Mouse (Mus musculus): Measurements from ENCODE around the gene Ltbp1.
A peak's percentile ranks its signal among the peaks of the same experiment; 100 is the strongest.

The Ltbp1 gene

DNA sequence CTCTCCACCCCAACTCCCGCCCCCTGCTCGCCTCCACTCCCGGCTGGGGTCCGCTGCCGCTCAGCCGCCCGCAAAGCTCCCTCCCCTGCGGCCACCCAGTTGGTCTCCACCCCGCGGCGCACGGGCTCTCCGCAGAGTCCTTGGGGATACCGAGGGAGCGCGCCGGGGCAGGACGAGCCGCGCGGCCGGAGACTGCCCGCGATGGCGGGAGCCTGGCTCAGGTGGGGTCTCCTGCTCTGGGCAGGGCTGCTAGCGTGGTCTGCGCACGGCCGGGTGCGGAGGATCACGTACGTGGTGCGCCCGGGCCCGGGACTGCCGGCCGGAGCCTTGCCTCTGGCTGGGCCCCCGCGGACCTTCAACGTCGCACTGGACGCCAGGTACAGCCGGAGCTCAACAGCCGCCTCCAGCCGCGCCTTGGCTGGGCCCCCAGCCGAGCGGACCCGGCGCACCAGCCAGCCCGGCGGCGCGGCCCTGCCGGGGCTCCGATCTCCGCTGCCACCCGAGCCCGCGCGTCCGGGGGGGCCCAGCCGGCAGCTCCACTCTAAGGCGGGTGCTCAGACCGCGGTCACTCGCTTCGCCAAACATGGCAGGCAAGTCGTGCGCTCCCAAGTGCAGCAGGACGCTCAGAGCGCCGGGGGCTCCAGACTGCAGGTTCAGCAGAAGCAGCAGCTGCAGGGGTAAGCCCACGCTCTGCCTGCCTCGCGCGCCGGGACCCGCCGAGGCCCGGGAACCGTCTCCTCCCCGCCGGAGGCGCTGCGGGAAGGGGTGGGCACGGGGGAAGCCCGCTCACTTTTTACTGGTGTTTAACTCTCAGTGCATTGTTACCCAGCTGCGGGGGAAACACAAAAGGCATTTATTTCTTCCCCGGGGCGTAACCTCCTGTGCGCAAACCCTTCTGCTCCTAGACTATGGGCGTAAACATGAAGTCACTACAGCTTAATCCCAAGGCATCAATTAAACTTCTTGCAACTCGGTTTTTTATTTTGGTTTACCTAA lies 615 bp downstream of the Ltbp1 start:
- no peak for DNase-seq (ENCODE audit: low read depth)

DNA sequence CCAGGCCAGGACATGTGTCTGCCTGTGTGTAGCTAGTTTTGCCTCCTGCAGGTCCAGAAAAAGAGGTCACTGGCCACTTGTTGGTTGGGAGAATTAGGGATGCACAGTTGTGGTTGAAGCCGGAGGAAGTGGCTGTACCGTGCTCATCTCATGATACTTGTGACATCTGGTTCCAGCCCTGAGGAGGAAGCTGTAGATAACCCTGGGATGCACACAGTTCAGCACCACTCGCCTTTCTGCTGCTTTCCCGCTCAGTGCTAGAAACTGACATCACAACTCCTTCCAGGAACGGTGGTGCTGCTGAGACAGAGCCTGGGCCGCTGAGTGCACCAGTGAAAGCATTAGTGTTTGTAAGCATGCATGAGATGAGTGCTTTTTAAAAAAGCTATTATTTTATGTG lies 5.6 kb downstream of the Ltbp1 start:
- DNase-seq (ENCODE audit: low read depth): no peak

DNA sequence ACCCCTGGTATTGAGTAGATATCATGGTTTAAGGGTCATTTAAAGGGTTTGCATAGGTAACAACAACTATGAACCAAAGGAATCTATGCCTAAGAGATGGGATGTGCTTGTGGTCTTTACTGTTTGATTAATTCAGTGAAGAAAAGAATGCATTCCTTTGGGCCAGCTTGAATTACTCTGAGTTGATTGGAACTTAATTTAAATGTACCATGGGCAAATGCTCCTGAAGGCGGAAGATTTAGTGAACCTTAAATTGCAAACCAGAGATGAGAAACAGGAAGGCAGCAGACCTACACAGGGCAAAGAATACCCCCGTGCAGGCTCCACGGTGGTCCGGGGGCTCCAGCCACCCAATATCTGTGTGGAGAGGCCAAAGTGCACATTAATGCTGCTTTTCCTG lies 7.8 kb downstream of the Ltbp1 start:
- DNase-seq (ENCODE audit: low read depth): no peak

DNA sequence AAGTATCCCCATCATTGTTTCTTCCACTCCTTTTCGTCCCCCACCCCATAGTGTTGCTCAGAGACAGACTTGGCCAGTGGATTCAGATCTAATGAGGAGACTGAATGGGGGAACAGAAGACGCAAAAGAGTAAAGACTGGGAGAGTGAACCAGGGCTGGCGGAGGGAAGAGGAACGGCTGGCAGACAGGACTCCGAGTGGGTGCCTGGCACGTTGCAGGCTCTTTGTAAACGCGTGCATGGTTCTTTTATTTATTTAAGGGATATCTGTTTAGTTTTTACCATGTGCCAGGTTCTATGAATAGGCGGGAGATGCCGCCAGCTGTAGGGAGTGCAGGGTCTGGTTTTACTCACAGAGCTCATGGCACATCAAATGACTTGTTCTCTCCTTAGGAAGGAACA lies 8.5 kb downstream of the Ltbp1 start:
- no peak for DNase-seq (ENCODE audit: low read depth)

DNA sequence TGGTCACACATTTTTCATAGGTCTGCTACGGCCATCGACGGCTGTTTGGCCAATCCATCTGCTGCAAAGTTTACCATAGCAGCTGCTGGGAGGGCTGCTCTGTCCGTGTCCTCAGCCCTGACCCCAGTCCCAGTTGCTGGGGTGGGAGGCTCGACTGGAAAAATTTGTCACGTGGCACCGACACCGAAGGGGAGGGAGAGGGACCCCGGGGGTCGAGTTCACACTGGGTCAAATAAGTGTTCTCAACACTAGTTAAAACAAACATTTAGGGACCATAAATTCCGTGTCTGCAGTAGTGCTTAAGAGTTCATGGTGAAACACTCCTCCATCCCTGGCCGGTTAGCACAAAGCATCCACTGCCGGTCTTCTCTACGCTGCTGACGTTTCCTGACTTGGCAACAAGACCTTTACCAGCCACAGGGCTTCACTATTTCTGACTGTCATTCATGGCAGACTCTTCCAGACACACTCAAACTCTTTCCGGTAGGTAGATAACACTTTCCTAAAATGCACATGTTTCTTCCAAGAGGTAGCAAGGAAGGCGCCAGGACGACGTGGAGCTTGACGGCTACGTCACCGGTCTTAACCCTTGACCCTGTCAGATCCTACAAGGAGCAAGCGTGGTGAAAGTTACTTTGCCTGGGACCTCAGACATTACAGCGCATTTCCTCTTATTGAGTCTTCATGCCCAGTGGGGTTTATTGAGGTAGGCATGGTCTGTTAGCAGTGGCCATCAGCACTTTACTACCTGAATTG lies 9.4 kb downstream of the Ltbp1 start:
- DNase-seq (ENCODE audit: low read depth): no peak

DNA sequence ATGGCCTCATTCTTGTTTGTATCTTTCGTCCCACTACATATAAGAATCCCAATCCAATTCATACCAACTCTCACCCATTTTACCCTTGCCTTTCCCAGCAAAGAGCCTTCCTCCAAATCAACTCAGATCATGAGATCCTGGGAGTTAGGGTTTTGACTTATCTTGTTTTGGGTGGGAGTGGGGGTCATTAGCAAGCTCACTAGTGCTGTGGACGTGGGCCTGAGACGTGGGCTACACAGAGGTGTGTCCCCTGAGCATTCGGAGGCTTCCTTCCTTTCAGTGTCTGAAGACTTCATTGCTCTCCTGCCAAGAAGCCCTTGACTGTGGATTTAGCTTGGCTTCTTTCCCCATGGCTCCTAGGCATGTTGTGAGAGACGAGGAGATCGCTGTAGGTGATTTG lies 10.2 kb downstream of the Ltbp1 start:
- DNase-seq (ENCODE audit: low read depth): no peak

DNA sequence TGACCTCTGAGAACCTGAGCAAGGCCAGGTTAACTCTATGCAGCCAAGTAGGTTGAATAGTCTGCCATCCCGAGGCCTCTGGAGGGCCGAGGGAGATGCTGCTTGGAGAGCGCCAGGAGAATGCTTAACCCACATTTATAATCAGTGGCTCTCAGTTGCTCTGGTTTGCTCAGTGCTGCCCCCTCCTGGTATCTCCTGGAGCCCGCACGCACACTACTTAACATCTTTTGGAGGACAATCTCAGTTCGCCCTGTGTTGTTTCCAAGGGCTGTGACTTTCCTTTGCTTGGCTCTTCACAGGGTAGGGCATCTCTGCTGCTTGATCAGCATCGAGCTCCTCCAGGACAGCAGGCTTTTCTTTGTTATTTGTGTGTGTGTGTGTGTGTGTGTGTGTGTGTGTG lies 12.1 kb downstream of the Ltbp1 start:
- peak; percentile 45 for DNase-seq (ENCODE audit: low read depth)

DNA sequence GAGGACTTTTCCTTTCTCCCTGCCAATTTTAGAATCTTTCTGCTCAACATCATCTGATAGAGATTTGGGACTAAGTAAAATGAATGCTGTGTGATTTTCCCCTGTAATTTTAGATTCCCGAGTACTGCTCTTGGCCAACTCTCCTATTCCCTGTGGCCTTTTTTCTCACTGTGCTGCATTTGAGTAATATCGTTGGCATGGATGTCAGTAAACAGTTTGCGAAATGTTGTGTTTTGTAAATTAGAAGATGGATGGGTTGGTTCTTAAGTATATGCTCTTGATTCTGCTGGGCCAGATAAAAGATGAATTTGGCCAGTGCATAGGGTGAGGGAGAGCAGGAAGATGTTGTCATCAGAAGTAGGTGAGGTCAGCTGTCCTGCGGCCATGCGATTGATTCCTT lies 12.8 kb downstream of the Ltbp1 start:
- DNase-seq (ENCODE audit: low read depth): no peak

DNA sequence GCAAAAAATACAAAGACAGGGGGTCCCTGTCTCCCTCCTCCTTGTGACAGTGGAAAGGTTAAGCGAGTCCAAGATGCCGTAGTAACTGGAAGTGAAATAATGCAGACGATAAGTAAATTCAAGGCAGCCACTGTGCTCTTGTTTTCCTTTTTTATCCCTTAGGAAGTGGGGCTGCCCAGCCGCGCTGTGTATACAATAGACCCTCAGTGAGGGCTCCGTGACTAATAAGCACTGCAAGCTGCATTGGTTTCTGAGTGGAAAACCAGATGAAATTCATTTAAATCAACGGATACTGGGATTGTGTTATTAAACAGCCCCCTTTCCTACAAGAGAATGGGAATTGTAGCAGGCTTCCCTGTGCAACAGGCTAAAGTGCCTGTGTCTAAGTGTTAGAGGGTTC lies 14.7 kb downstream of the Ltbp1 start:
- DNase-seq (ENCODE audit: low read depth): no peak

DNA sequence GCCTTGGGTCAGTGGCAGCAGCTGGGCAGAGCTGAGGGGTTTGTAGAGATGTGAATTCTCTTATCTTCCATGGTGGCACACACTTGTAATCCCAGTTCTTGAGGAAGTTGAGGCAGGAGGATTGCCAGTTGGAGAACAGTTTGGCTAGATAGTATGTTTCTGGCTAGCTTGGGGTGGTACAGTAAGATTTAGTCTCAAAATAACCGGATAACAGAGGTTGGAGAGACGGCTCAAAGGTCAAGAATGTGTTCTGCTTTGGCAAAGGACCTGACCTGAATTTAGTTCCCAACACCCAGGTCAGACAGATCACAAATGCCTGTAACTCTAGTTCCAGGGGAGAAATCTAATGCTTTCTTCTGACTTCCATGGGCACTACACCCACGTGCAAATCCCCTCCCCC lies 15.3 kb downstream of the Ltbp1 start:
- DNase-seq (ENCODE audit: low read depth): no peak

DNA sequence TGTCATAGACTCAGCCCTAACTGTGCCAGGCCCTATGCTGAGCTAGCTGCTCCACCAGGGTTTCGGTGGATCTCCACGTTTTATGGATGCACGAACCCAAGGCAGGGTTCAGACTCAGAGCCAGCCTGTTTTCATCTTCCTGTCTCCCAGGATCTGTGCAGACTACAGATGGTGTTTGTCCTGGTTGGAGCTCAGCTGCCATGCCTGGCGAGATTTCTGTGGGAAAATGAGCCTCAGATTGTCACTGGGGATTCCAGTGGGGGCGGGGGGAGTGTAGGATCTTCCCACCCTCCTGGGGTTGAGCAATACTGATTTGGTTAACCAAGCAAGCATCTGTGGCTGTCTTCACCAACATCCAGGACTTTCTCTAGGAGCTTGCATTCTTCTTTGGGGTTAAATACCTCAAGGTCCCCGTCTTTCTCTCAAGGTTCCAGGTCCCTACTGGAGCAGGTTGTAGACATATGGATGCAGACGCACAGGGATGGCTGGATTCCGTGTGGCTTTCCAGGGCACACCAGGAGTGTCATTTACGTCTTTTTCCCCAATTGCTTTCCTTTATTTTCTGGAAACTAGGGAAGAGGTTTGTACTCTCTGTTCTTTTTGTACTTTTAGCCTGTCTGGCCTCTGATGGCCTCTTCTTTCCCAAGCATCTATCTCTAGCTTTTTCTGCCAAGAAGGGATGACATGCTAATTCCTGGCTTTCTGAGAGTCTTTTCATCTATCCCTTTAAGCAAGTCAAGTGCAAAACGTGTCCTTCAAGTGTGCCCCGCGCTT lies 22.2 kb downstream of the Ltbp1 start:
- DNase-seq (ENCODE audit: low read depth): no peak

DNA sequence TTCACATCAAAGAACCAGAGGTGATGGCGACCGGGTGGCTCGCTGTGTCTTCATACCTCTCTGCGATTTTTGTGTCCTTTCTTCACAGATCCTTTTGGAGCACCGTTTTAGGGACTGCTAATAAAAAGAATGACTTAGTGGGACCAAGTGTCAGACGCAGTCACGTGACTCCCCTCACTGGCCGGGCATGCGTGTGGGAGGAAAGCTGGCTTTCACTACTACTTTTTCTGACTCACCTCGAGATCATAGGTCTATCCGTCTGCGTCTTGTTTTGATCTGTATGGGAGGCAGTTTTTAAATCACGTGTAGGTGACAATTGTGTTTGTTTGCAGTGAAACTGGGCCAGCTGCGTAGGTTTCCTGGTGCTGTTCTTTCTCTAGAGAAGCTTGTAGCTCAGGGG lies 28.0 kb downstream of the Ltbp1 start:
- DNase-seq (ENCODE audit: low read depth): no peak

DNA sequence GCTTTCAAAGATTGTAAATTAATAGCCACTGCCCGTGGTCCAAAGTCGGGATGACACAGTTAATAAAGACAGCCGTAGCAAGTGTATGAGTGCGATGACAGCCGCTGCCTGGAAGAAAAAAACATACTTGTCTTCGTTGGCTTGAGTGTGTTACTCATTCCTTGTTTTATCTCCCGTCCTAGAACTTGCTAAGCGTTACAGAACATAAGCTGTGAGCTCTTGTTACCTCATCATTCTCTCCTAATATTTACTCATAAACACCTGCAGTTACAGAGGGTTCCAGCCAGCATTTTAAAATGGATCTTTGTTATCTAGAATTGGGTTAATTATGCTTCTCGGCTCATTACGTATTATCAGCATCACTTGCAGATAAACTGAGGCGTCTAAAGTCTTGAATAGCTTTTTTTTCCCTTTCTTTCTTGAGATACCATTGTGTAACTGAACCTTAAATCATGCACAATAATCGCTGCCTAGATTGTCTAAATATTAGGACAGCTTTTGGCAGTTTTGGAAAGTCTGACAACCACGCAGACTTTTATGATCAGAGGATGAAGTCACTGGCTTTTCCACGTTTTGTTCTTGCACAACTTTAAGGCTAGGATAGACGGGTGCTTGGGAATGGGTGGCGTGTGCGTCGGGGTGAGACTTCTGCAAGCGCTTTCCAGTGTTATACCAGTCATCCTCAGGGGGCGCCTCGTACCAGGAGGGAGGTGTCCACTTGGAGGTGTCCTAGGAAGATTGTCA lies 28.7 kb downstream of the Ltbp1 start:
- no peak for DNase-seq (ENCODE audit: low read depth)

DNA sequence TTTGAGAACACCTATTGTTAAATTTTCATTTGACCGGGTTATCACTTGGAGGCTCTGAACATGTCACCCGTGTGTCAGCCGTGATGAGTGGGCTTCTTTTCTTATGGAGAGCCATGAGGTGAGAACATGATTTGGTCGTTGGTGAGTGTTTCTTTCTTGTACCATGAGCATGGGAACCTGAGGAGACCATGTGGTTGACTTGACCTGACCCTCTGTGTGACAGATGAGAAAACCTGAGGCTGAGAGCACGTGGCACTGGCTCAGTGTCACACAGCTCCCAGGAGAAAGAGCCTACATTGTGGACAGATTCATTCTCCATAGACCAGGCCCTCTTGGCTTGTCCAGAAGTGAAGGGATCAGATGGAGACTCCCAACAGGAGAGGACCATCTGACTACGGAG lies 31.5 kb downstream of the Ltbp1 start:
- DNase-seq (ENCODE audit: low read depth): no peak

DNA sequence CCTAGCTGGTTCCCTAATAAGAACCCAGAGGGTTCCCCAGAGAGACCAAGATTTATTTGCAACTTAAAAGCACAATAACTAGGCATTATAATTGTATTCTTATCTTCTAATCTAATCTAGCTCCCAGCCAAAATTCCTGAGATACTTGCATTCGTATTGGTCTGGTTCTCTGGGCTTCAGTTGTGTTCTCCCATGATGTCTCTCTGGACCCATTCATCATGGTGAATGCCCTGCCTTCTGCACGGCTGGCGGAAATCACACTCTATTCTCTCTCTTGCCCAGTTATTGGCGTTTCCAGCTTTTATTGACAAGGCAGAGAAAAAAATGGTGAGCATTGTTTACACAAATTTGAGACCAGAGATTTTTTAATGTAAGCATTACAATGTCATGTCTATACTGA lies 33.6 kb downstream of the Ltbp1 start:
- no peak for DNase-seq (ENCODE audit: low read depth)

DNA sequence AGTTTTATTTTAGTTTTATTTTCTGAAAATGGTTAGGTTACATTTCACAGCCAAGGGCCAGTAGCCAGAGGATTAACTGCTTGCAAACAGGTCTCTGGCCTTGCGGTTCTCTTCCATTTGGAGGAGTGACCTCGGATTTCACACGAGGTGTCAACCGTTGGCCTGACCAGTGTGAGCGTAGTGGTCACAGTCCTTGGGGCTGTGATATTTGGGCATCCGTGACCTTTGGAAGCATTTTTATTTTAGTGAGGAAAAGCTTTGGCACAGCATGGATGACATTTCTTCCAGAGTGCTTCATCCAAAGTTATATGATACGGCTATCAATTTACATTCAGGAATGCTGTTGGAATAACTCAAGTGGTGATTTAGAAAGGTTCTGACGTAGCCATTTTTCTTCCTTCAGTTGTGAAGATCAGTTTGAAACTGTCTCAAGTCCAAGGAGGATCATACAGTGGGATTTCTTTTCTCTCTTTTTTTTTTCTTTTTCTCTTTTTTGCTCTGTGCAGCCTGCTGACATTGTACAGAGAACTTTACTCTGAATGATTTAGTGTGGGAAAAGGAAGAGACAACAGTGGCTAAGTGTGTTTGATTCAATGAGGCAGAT lies 44.1 kb downstream of the Ltbp1 start:
- no peak for DNase-seq (ENCODE audit: low read depth)

DNA sequence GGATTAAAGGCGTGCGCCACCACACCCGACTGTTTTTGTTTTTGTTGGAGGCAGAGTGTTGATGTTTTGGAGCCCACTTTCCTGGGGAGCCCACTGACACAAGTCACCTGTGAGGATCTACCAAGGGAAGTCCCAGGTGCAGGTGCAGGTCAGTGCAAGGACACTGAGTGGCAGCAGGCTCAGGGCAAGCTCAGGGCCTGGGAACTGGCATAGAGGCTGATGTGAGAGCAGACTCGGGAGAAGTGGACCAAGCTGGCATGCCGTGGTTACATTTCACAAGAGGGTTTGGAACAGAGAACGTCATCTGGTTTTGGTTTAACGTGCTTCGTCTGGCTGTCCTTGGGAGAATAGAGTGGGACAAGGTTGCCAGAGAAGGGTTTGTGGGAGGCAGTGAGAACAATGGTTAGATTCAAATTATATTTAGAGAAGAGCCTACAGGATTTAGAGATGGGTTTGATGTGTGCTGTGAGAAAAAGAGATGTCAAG lies 46.1 kb downstream of the Ltbp1 start:
- no peak for DNase-seq (ENCODE audit: low read depth)

DNA sequence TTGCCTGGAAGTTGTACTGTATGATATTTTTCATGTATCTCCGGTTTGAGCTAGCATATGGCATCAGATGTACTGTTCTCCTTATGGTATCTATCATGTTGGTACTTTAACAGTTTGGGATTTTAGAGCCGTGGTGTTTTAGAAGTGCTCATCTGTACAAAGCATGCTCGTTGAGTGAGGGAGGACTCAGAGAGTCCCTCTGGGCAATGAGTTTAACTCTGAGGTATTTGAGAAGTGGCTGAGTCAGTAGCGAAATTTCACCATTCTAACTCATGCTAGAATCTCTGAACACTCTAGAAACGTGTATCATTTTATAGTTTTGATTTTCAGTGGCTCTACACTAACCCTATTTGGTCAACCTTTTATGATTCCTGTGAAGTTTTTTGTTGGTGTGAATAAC lies 49.9 kb downstream of the Ltbp1 start:
- DNase-seq (ENCODE audit: low read depth): no peak

DNA sequence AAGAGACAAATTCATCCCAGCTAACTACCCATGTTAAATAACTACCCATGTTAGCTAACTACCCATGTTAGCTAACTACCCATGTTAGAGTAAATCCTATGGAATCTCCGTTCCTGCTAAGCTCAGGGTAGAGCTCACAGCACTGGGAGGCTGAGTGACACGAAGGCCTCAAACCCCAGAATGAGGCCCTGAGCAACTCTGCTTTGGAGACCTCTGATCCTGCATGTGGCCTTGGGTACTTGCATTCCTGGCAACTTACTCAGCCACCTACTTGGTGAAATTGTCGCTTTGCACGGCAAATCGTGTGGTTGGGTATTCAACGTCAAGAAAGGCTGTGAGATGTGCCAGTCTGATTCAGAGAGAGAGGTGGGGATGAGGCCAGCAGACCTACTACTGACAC lies 50.6 kb downstream of the Ltbp1 start:
- no peak for DNase-seq (ENCODE audit: low read depth)

DNA sequence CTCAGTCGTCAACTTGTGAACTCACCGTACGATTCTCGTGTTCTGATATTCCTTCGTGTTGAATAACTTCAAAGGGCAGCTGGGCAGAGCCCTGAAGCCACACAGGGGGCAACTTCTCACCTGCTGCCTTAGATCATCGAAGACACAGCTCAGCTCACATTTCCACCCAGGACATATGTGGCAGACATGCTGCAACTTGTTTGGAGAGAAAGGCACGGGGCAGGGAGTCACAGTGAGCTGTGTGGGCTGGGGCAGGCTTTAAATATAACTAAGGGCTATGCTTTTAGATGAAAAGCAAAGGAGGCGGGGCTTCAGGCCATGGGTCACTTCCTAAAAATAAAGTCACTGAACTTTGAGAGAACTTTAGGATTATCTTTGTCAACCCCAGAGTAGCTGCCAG lies 51.3 kb downstream of the Ltbp1 start:
- no peak for DNase-seq (ENCODE audit: low read depth)

DNA sequence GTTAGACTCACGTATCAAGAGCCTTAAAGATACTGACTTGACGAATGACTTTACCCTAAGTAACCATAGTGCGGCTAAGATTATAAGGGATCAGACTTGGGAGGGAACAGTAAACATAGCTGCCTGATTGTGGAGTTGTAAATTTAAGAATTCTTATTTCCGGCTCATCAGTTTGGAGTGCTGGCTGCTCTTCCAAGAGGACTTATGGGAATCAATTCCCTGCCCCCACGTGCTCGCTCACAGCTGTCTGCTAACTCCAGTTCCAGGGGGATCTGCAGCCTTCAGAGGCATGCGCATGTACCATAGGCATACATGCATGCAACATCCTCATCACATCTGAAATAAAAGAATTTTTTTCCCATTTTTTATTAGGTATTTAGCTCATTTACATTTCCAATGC lies 61.0 kb downstream of the Ltbp1 start:
- no peak for DNase-seq (ENCODE audit: low read depth)
